ENCODE assay signal across 30 mouse cellular contexts in the genomic region with DNA sequence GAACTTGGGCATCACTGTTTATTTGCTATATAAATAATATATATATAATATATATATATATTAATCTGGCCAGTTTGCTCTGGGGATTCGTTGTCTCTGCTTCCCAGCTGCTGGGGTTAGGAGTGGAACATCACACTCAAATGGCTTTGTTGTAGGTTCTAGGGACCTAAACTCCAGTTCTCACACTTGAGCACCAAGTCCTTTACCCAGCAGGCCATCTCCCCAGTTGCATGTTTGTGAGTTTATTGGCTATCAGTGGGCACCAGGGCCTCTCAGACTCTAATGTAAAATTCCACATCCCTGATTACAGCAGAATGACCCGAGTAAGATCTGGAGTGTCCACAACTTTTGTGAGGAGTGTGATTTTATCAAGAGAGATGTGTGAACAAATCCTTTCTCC.
"Had no signal": no experiment of that assay in that cellular context is flagged by ENCODE, and none has a peak within 500 bp of the region (broad histone marks: within the 10 kb centered on the region; RNA-seq: fewer than 3 reads in every experiment).

No protein-coding gene starts in this region.

- H3K27ac ChIP-seq: heart, embryonic 13.5 days; heart, embryonic 15.5 days; hindbrain, embryonic 10.5 days; hindbrain, embryonic 12.5 days; hindbrain, embryonic 13.5 days; hindbrain, embryonic 14.5 days; hindbrain, embryonic 15.5 days; hindbrain, postnatal 0 days; intestine, embryonic 15.5 days; kidney, embryonic 15.5 days; kidney, postnatal 0 days; layer of hippocampus, adult 2 months had no signal

- H3K27me3 ChIP-seq: heart, embryonic 13.5 days; heart, embryonic 15.5 days; hindbrain, embryonic 12.5 days; hindbrain, embryonic 13.5 days; hindbrain, embryonic 15.5 days; intestine, embryonic 15.5 days; kidney, embryonic 15.5 days had no signal

- H3K36me3 ChIP-seq: heart, embryonic 13.5 days; heart, embryonic 15.5 days; hindbrain, embryonic 10.5 days; hindbrain, embryonic 12.5 days; hindbrain, embryonic 13.5 days; hindbrain, embryonic 15.5 days; intestine, embryonic 15.5 days; kidney, embryonic 15.5 days had no signal

- H3K4me3 ChIP-seq: heart, embryonic 13.5 days; heart, embryonic 15.5 days; hindbrain, embryonic 10.5 days; hindbrain, embryonic 12.5 days; hindbrain, embryonic 13.5 days; hindbrain, embryonic 15.5 days; intestine, embryonic 15.5 days; kidney, embryonic 15.5 days; layer of hippocampus, adult 2 months had no signal

- DNase-seq: heart, postnatal 36 days; kidney, adult 11 months; kidney, adult 18-20 months; kidney, adult 2 months; kidney, adult 8-10 months; kidney, adult 9 months; kidney, postnatal 10 days; kidney, postnatal 14 days; kidney, postnatal 25 days; kidney, postnatal 36 days; kidney, postnatal 4 days; layer of hippocampus, adult 9-11 months; layer of hippocampus, postnatal 36 days had no signal

- H3K9ac ChIP-seq: heart, embryonic 13.5 days; heart, embryonic 15.5 days; hindbrain, embryonic 12.5 days; hindbrain, embryonic 13.5 days; hindbrain, embryonic 14.5 days; hindbrain, embryonic 15.5 days; intestine, embryonic 15.5 days; kidney, embryonic 15.5 days had no signal

- ATAC-seq: hindbrain, embryonic 16.5 days; inflammation-experienced regulatory T-cells, adult 6 months; intestine, embryonic 15.5 days; intestine, embryonic 16.5 days; intestine, postnatal 0 days had no signal

- H3K9me3 ChIP-seq: heart, embryonic 13.5 days; heart, embryonic 15.5 days; hindbrain, embryonic 10.5 days; hindbrain, embryonic 12.5 days; hindbrain, embryonic 13.5 days; hindbrain, embryonic 15.5 days; intestine, embryonic 15.5 days; kidney, embryonic 15.5 days had no signal

- H3K4me2 ChIP-seq: heart, embryonic 11.5 days; heart, embryonic 13.5 days; heart, embryonic 15.5 days; hindbrain, embryonic 12.5 days; hindbrain, embryonic 13.5 days; hindbrain, embryonic 14.5 days; hindbrain, embryonic 15.5 days; intestine, embryonic 15.5 days; kidney, embryonic 15.5 days had no signal

- H3K4me1 ChIP-seq: hindbrain, embryonic 10.5 days; hindbrain, embryonic 12.5 days; hindbrain, embryonic 13.5 days; hindbrain, embryonic 15.5 days; intestine, embryonic 15.5 days; kidney, embryonic 15.5 days had no signal
